Mouse (Mus musculus) Muller cell, postnatal 12 days (primary cell): ENCODE results near the gene Arpc1b.
A peak's percentile ranks its signal among the peaks of the same experiment; 100 is the strongest.

Experiments
- DNase-seq: peaks from one replicate; pipeline ENCODE4 v3.0.0-alpha.2; 2015; ENCODE audit errors: inconsistent ontology term

The Arpc1b gene

GRCm38 (mm10) chr5:145164710-145165109 is 50.7 kb downstream of the Arpc1b start:
- no peak for DNase-seq

GRCm38 (mm10) chr5:145165184-145165583 is 51.2 kb downstream of the Arpc1b start:
- no peak for DNase-seq

- DNase-seq, result peak; percentile 98
Observed at GRCm38 (mm10) chr5:145166536-145167305, 52.7 kb downstream of the Arpc1b start, which contains the start of the genes Ptcd1 and Cpsf4. Gene Ptcd1 (minus strand): TSS chr5:145167108. Gene Cpsf4 (plus strand): TSS chr5:145167213.

- no peak for DNase-seq
Observed at GRCm38 (mm10) chr5:145167306-145167661, 53.3 kb downstream of the Arpc1b start.

- no peak for DNase-seq
Observed at GRCm38 (mm10) chr5:145178461-145178980, 64.5 kb downstream of the Arpc1b start.
